Mouse (Mus musculus): ENCODE measurements around the gene Clcn7. TPM values are rescaled to one million over a fixed set of nuclear protein-coding genes. Genes with fewer than 3 reads are reported as not detected.

Gene Clcn7
- polyA plus RNA-seq, 1 experiment from 2014 or later = 33.6 TPM

GRCm38 (mm10) chr17:25139960-25140359 is 6.8 kb downstream of the Clcn7 start:
- Histone ChIP-seq H3K4me2 (ENCODE audit: low read length) (no peak overlapping the region), H3K4me3 (ENCODE audit: low read depth, low read length) (no peak overlapping the region), H3K27me3 (ENCODE audit: control insufficient read depth, insufficient read depth, low read depth, low read length) (no peaks in the 10 kb centered on the region), H3K27ac (ENCODE audit: low read length) (no peak overlapping the region), H3K9ac (ENCODE audit: low read depth, low read length) (no peak overlapping the region), H3K36me3 (ENCODE audit: control insufficient read depth, insufficient read depth, low read length) (0 out of 2 replicates have a peak, but pooled peaks cover 3% of the 10 kb centered on the region), H3K4me1 (ENCODE audit: control insufficient read depth, insufficient read depth, low read length) (peaks cover 7% of the 10 kb centered on the region; the same call in 1 of the 2 replicates), H3K9me3 (replicated peaks; ENCODE audit: control insufficient read depth, low read length, poor library complexity, severe bottlenecking) (no peaks in the 10 kb centered on the region)
- 71% methylated on average over 4 of the region's 4 CpGs for WGBS
- ATAC-seq = no peak

- Histone ChIP-seq H3K4me2 (ENCODE audit: low read length) (no peak within 1 kb of the TSS), H3K9me3 (replicated peaks; ENCODE audit: control insufficient read depth, low read length, poor library complexity, severe bottlenecking) (no peaks in the 10 kb centered on the region), H3K4me1 (ENCODE audit: control insufficient read depth, insufficient read depth, low read length) (no peaks in the 10 kb centered on the region), H3K27me3 (ENCODE audit: control insufficient read depth, insufficient read depth, low read depth, low read length) (no peaks in the 10 kb centered on the region), H3K4me3 (ENCODE audit: low read depth, low read length) (no peak within 1 kb of the TSS), H3K9ac (ENCODE audit: low read depth, low read length) (no peak within 1 kb of the TSS), H3K36me3 (ENCODE audit: control insufficient read depth, insufficient read depth, low read length) (peaks cover 16% of the 10 kb centered on the region), H3K27ac (ENCODE audit: low read length) (no peak within 1 kb of the TSS)
- no peak for ATAC-seq
- 77% methylated on average over 1 of the region's 1 CpGs for WGBS
Measured at GRCm38 (mm10) chr17:25162161-25162560, 29.0 kb downstream of the Clcn7 start, which contains the start of gene Ccdc154. Gene Ccdc154, plus strand, starts transcription at chr17:25162461.

- 72% methylated on average over 7 of the region's 7 CpGs for WGBS
- ATAC-seq = no peak
- no peak overlapping the region for H3K4me2 ChIP-seq (ENCODE audit: low read length)
- H3K4me3 ChIP-seq (ENCODE audit: low read depth, low read length) = no peak overlapping the region
- no peak overlapping the region for H3K9ac ChIP-seq (ENCODE audit: low read depth, low read length)
- no peaks in the 10 kb centered on the region for H3K9me3 ChIP-seq (replicated peaks; ENCODE audit: control insufficient read depth, low read length, poor library complexity, severe bottlenecking)
- H3K36me3 ChIP-seq (ENCODE audit: control insufficient read depth, insufficient read depth, low read length) = peaks cover 16% of the 10 kb centered on the region
- no peak overlapping the region for H3K27ac ChIP-seq (ENCODE audit: low read length)
- H3K4me1 ChIP-seq (ENCODE audit: control insufficient read depth, insufficient read depth, low read length) = no peaks in the 10 kb centered on the region
- H3K27me3 ChIP-seq (ENCODE audit: control insufficient read depth, insufficient read depth, low read depth, low read length) = no peaks in the 10 kb centered on the region
Measured at GRCm38 (mm10) chr17:25163387-25163786, 30.2 kb downstream of the Clcn7 start.

GRCm38 (mm10) chr17:25164770-25165169 is 31.6 kb downstream of the Clcn7 start:
- Histone ChIP-seq H3K27me3 (ENCODE audit: control insufficient read depth, insufficient read depth, low read depth, low read length) (no peaks in the 10 kb centered on the region), H3K27ac (ENCODE audit: low read length) (no peak overlapping the region), H3K4me3 (ENCODE audit: low read depth, low read length) (no peak overlapping the region), H3K4me2 (ENCODE audit: low read length) (no peak overlapping the region), H3K9ac (ENCODE audit: low read depth, low read length) (no peak overlapping the region), H3K9me3 (replicated peaks; ENCODE audit: control insufficient read depth, low read length, poor library complexity, severe bottlenecking) (no peaks in the 10 kb centered on the region), H3K4me1 (ENCODE audit: control insufficient read depth, insufficient read depth, low read length) (no peaks in the 10 kb centered on the region), H3K36me3 (ENCODE audit: control insufficient read depth, insufficient read depth, low read length) (peaks cover 11% of the 10 kb centered on the region)
- WGBS = 88% methylated on average over 3 of the region's 3 CpGs
- no peak for ATAC-seq

GRCm38 (mm10) chr17:25165970-25166671 is 32.9 kb downstream of the Clcn7 start:
- 69% methylated on average over 6 of the region's 6 CpGs for WGBS
- peaks cover 3% of the 10 kb centered on the region for H3K36me3 ChIP-seq (ENCODE audit: control insufficient read depth, insufficient read depth, low read length)
- no peak for ATAC-seq

GRCm38 (mm10) chr17:25169706-25170105 is 36.5 kb downstream of the Clcn7 start:
- Histone ChIP-seq H3K27ac (ENCODE audit: low read length) (no peak overlapping the region), H3K4me1 (ENCODE audit: control insufficient read depth, insufficient read depth, low read length) (no peaks in the 10 kb centered on the region), H3K9ac (ENCODE audit: low read depth, low read length) (no peak overlapping the region), H3K36me3 (ENCODE audit: control insufficient read depth, insufficient read depth, low read length) (no peaks in the 10 kb centered on the region), H3K4me2 (ENCODE audit: low read length) (no peak overlapping the region), H3K27me3 (ENCODE audit: control insufficient read depth, insufficient read depth, low read depth, low read length) (no peaks in the 10 kb centered on the region), H3K9me3 (replicated peaks; ENCODE audit: control insufficient read depth, low read length, poor library complexity, severe bottlenecking) (no peaks in the 10 kb centered on the region), H3K4me3 (ENCODE audit: low read depth, low read length) (no peak overlapping the region)
- ATAC-seq = no peak
- 93% methylated on average over 2 of the region's 2 CpGs for WGBS

More at GRCm38 (mm10) chr17:25165970-25166671, 32.9 kb downstream of the Clcn7 start:
- no peak overlapping the region for H3K4me2 ChIP-seq (ENCODE audit: low read length)
- no peaks in the 10 kb centered on the region for H3K9me3 ChIP-seq (replicated peaks; ENCODE audit: control insufficient read depth, low read length, poor library complexity, severe bottlenecking)
- no peak overlapping the region for H3K4me3 ChIP-seq (ENCODE audit: low read depth, low read length)
- H3K9ac ChIP-seq (ENCODE audit: low read depth, low read length) = no peak overlapping the region
- H3K27me3 ChIP-seq (ENCODE audit: control insufficient read depth, insufficient read depth, low read depth, low read length) = no peaks in the 10 kb centered on the region
- H3K4me1 ChIP-seq (ENCODE audit: control insufficient read depth, insufficient read depth, low read length) = no peaks in the 10 kb centered on the region
- H3K27ac ChIP-seq (ENCODE audit: low read length) = no peak overlapping the region

- Histone ChIP-seq H3K36me3 (ENCODE audit: control insufficient read depth, insufficient read depth, low read length) (no peaks in the 10 kb centered on the region), H3K4me1 (ENCODE audit: control insufficient read depth, insufficient read depth, low read length) (no peaks in the 10 kb centered on the region), H3K27ac (ENCODE audit: low read length) (no peak overlapping the region), H3K4me3 (ENCODE audit: low read depth, low read length) (no peak overlapping the region), H3K9me3 (replicated peaks; ENCODE audit: control insufficient read depth, low read length, poor library complexity, severe bottlenecking) (no peaks in the 10 kb centered on the region), H3K4me2 (ENCODE audit: low read length) (no peak overlapping the region), H3K9ac (ENCODE audit: low read depth, low read length) (no peak overlapping the region), H3K27me3 (ENCODE audit: control insufficient read depth, insufficient read depth, low read depth, low read length) (no peaks in the 10 kb centered on the region; the same call in 1 of the 2 replicates)
- WGBS = 76% methylated on average over 3 of the region's 3 CpGs
- no peak for ATAC-seq
Measured at GRCm38 (mm10) chr17:25172558-25172957, 39.4 kb downstream of the Clcn7 start.

GRCm38 (mm10) chr17:25175411-25175810 is 42.2 kb downstream of the Clcn7 start, which contains the start of gene Gm38655:
Gene Gm38655, minus strand, starts transcription at chr17:25175471.
- ATAC-seq = no peak
- Histone ChIP-seq H3K36me3 (ENCODE audit: control insufficient read depth, insufficient read depth, low read length) (no peaks in the 10 kb centered on the region), H3K9ac (ENCODE audit: low read depth, low read length) (no peak within 1 kb of the TSS)

GRCm38 (mm10) chr17:25183232-25183631 is 50.0 kb downstream of the Clcn7 start:
- Histone ChIP-seq H3K27ac (ENCODE audit: low read length) (no peak overlapping the region), H3K9ac (ENCODE audit: low read depth, low read length) (0 out of 2 replicates have a peak overlapping the region, but pooled peaks have one; percentile 87), H3K9me3 (replicated peaks; ENCODE audit: control insufficient read depth, low read length, poor library complexity, severe bottlenecking) (no peaks in the 10 kb centered on the region), H3K27me3 (ENCODE audit: control insufficient read depth, insufficient read depth, low read depth, low read length) (peaks cover 5% of the 10 kb centered on the region; the same call in 1 of the 2 replicates), H3K4me2 (ENCODE audit: low read length) (peak overlapping the region; percentile 88), H3K4me1 (ENCODE audit: control insufficient read depth, insufficient read depth, low read length) (peaks cover 27% of the 10 kb centered on the region), H3K4me3 (ENCODE audit: low read depth, low read length) (no peak overlapping the region), H3K36me3 (ENCODE audit: control insufficient read depth, insufficient read depth, low read length) (no peaks in the 10 kb centered on the region)
- no peak for ATAC-seq

More at GRCm38 (mm10) chr17:25175411-25175810, 42.2 kb downstream of the Clcn7 start, which contains the start of gene Gm38655:
- Histone ChIP-seq H3K4me3 (ENCODE audit: low read depth, low read length) (no peak within 1 kb of the TSS), H3K27ac (ENCODE audit: low read length) (no peak within 1 kb of the TSS), H3K4me2 (ENCODE audit: low read length) (no peak within 1 kb of the TSS), H3K4me1 (ENCODE audit: control insufficient read depth, insufficient read depth, low read length) (no peaks in the 10 kb centered on the region), H3K27me3 (ENCODE audit: control insufficient read depth, insufficient read depth, low read depth, low read length) (peaks cover 2% of the 10 kb centered on the region; the same call in 1 of the 2 replicates), H3K9me3 (replicated peaks; ENCODE audit: control insufficient read depth, low read length, poor library complexity, severe bottlenecking) (no peaks in the 10 kb centered on the region)
- 73% methylated on average over 9 of the region's 9 CpGs for WGBS

All from midbrain, embryonic 16.5 days (tissue).